Mouse (Mus musculus) inflammation-experienced regulatory T-cells, adult 16 weeks (primary cell): ENCODE data around the gene Lrch4. TPM values are rescaled to one million over a fixed set of nuclear protein-coding genes. Genes with fewer than 3 reads are reported as not detected.

Experiments used
- polyA plus RNA-seq: library from polyadenylated mRNA; unstranded; fragments of 100-300 nt; shearing (Covaris generic); gene quantifications from one replicate; pipeline ENCODE4 v1.2.1, GENCODE M21; 2017

The Lrch4 gene
- 383 TPM for polyA plus RNA-seq

GRCm38 (mm10) chr5:137628498-137629305, at the start of gene Lrch4, which contains the start of the genes Fbxo24 and Gm20605:
TSS of gene Lrch4 (plus strand) at chr5:137629121.
TSS of gene Fbxo24 (minus strand) at chr5:137629002.
TSS of gene Gm20605 (plus strand) at chr5:137629175.

GRCm38 (mm10) chr5:137600619-137601364, 28.1 kb upstream of the Lrch4 start, which contains the start of gene Mospd3:
TSS of gene Mospd3 (minus strand) at chr5:137601058.

GRCm38 (mm10) chr5:137613550-137613949, 15.4 kb upstream of the Lrch4 start, which contains the start of gene Pcolce:
TSS of gene Pcolce (minus strand) at chr5:137613784.

GRCm38 (mm10) chr5:137641054-137641453, 12.1 kb downstream of the Lrch4 start, which contains the start of gene Sap25:
TSS of gene Sap25 (plus strand) at chr5:137641334.

GRCm38 (mm10) chr5:137645652-137646091, 16.8 kb downstream of the Lrch4 start, which contains the start of gene Irs3:
TSS of gene Irs3 (minus strand) at chr5:137645714.

GRCm38 (mm10) chr5:137684294-137685123, 55.6 kb downstream of the Lrch4 start, which contains the start of gene Agfg2:
TSS of gene Agfg2 (minus strand) at chr5:137684726.

Other genes with a start within 250 kb of the Lrch4 start
- 0.67 TPM for gene Zan, start 152.1 kb upstream of the Lrch4 start, polyA plus RNA-seq
- gene Pop7, start 126.6 kb upstream of the Lrch4 start, polyA plus RNA-seq = 48.1 TPM
- gene Gigyf1, start 110.6 kb upstream of the Lrch4 start, polyA plus RNA-seq = 3.9 TPM
- gene Epo, start 95.9 kb upstream of the Lrch4 start, polyA plus RNA-seq = not detected
- gene Gnb2, start 95.6 kb upstream of the Lrch4 start, polyA plus RNA-seq = 205 TPM
- not detected for gene Actl6b, start 75.6 kb upstream of the Lrch4 start, polyA plus RNA-seq
- 0.39 TPM for gene Tfr2, start 59.3 kb upstream of the Lrch4 start, polyA plus RNA-seq
- gene Mospd3, start 28.1 kb upstream of the Lrch4 start, polyA plus RNA-seq = 99.5 TPM
- gene Pcolce, start 15.3 kb upstream of the Lrch4 start, polyA plus RNA-seq = 2.4 TPM
- gene Fbxo24, start 119 bp upstream of the Lrch4 start, polyA plus RNA-seq = 0.93 TPM
- 98.4 TPM for gene Gm20605, start 54 bp downstream of the Lrch4 start, polyA plus RNA-seq
- gene Sap25, start 12.2 kb downstream of the Lrch4 start, polyA plus RNA-seq = 164 TPM
- gene Irs3, start 16.6 kb downstream of the Lrch4 start, polyA plus RNA-seq = not detected
- gene Agfg2, start 55.6 kb downstream of the Lrch4 start, polyA plus RNA-seq = 35.1 TPM
- 0.57 TPM for gene Nyap1, start 112.5 kb downstream of the Lrch4 start, polyA plus RNA-seq
- 412 TPM for gene Tsc22d4, start 116.6 kb downstream of the Lrch4 start, polyA plus RNA-seq
- gene Ppp1r35, start 149.7 kb downstream of the Lrch4 start, polyA plus RNA-seq = 39.6 TPM
- gene Mepce, start 158.5 kb downstream of the Lrch4 start, polyA plus RNA-seq = 17.5 TPM
- 8.9 TPM for gene Zcwpw1, start 158.7 kb downstream of the Lrch4 start, polyA plus RNA-seq
- 2.7 TPM for gene Pilra, start 207.2 kb downstream of the Lrch4 start, polyA plus RNA-seq
- 3.6 TPM for gene Pilrb1, start 229.0 kb downstream of the Lrch4 start, polyA plus RNA-seq
- gene Pilrb2, start 242.7 kb downstream of the Lrch4 start, polyA plus RNA-seq = 2.2 TPM